Mouse (Mus musculus) urinary bladder, postnatal 14 days (tissue): Measurements from ENCODE around the gene Arhgap45.

Experiments
- DNase-seq: peaks from one replicate; pipeline ENCODE4 v3.0.0; 2021; ENCODE audit warnings: low spot score

Arhgap45 gene

GRCm38 (mm10) chr10:80056976-80057682, 40.7 kb downstream of the Arhgap45 start:
- no peak for DNase-seq

- no peak for DNase-seq
Observed at GRCm38 (mm10) chr10:80057683-80058326, 41.4 kb downstream of the Arhgap45 start.

GRCm38 (mm10) chr10:80063104-80063503, 46.7 kb downstream of the Arhgap45 start:
- no peak for DNase-seq

GRCm38 (mm10) chr10:80063877-80064650, 47.6 kb downstream of the Arhgap45 start:
- DNase-seq = no peak

GRCm38 (mm10) chr10:80069251-80069650, 52.8 kb downstream of the Arhgap45 start:
- DNase-seq = no peak

- no peak for DNase-seq
Observed at GRCm38 (mm10) chr10:80069948-80070450, 53.5 kb downstream of the Arhgap45 start.

- peak; percentile 89 for DNase-seq
Observed at GRCm38 (mm10) chr10:80070837-80071515, 54.5 kb downstream of the Arhgap45 start.

- no peak for DNase-seq
Observed at GRCm38 (mm10) chr10:80071516-80071900, 55.1 kb downstream of the Arhgap45 start.

GRCm38 (mm10) chr10:80072623-80073489, 56.4 kb downstream of the Arhgap45 start:
- DNase-seq = no peak

- DNase-seq = peak; percentile 88
Observed at GRCm38 (mm10) chr10:80074813-80075601, 58.6 kb downstream of the Arhgap45 start.

- no peak for DNase-seq
Observed at GRCm38 (mm10) chr10:80075924-80076323, 59.5 kb downstream of the Arhgap45 start.

GRCm38 (mm10) chr10:80076386-80076785, 59.9 kb downstream of the Arhgap45 start:
- DNase-seq = no peak

- no peak for DNase-seq
Observed at GRCm38 (mm10) chr10:80077312-80077711, 60.9 kb downstream of the Arhgap45 start.

- DNase-seq = no peak
Observed at GRCm38 (mm10) chr10:80078366-80078765, 61.9 kb downstream of the Arhgap45 start.

GRCm38 (mm10) chr10:80080396-80081070, 64.1 kb downstream of the Arhgap45 start:
- no peak for DNase-seq
